Mouse (Mus musculus): ENCODE measurements at regions not wholly inside any gene's neighbourhood (a gene's known extent, or its start where the extent isn't known, plus 50 kb on each side); places are given as distances from the start of the nearest gene placed in this dataset.

DNA sequence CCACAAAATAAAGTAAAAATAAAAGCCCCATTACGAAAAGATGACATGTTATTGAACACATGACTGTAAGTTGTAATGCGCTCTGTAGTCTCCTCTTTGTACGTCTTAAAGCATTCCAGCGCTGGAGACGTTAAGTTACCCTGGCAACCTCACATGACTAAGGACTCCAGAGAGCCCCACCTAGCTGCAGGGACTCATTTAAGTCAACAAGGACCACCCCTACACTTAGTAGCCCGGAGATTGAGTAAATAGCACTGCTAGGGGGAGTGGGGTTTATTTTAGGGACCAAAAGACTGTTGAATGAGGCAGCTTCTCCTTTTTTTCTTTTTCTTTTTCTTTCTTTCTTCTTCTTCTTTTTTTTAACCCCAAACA lies 94.1 kb downstream of the Tmco5 start:
- TF ChIP-seq SMC3 (IDR thresholded peaks at IDR 0.05; ENCODE audit: low read depth, low read length) (no peak), TCF12 (IDR thresholded peaks at IDR 0.05; ENCODE audit: low read depth, low read length) (no peak)
